ENCODE assay signal across 8 mouse cellular contexts in the genomic region with DNA sequence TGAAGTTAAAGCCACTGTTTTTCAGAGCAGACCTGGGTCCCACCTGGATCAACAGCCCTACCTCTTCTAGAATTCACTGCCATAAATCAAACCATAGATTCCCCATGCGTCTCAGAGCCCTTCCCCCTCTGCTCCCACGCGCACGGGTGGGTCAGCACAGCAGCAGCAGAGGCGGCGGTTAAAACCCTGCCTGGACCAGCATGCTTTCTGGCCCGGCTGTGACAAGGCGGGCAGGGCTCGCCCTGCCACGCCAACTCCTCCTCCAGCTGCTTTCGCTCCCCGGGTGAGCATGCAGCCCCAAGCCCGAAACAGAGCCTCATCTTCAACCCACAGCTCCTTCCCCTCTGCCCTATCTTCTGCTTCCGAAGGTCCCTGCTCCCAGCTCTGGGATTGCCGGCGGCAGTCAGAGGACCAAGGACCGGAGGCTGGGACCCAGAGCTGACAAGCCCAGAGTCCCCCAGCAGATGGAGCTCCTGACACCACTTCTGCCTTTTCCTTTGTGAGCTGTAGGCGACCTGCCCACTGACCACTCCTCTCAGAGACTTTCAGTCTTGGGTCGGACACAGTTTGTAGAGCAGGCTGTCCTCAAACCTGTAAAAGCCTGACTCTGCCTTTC. TPM values are rescaled to one million over a fixed set of nuclear protein-coding genes. Genes with fewer than 3 reads are reported as not detected.
DNase-seq lines count a peak whose midpoint lies in the region; ATAC-seq and TF ChIP-seq lines count a peak whose summit lies in the region.

No protein-coding gene starts in this region.

- H3K4me1 ChIP-seq in embryonic facial prominence, embryonic 15.5 days, result 0 out of 2 replicates have a peak, but pooled peaks cover 5% of the 10 kb centered on the region
- H3K4me1 ChIP-seq in heart, embryonic 12.5 days (replicated peaks), result 0 out of 2 replicates have a peak, but pooled peaks cover 3% of the 10 kb centered on the region
- H3K4me1 ChIP-seq in kidney, embryonic 16.5 days (ENCODE audit: insufficient read depth, low read length), result no peaks in the 10 kb centered on the region
- no peaks in the 10 kb centered on the region for H3K4me1 ChIP-seq in liver, embryonic 14.5 days (replicated peaks; ENCODE audit: control insufficient read depth in 2 of 2, insufficient read depth in 2 of 2, low read length in 1 of 2)
- no peaks in the 10 kb centered on the region for H3K4me1 ChIP-seq in neural tube, embryonic 11.5 days (ENCODE audit: control insufficient read depth, insufficient read depth, low read length)

- no peak overlapping the region for H3K27ac ChIP-seq in embryonic facial prominence, embryonic 15.5 days (replicated peaks)
- H3K27ac ChIP-seq in heart, embryonic 12.5 days (ENCODE audit: poor library complexity, severe bottlenecking), result no peak overlapping the region
- H3K27ac ChIP-seq in kidney, embryonic 16.5 days (ENCODE audit: low read length), result no peak overlapping the region
- H3K27ac ChIP-seq in liver, embryonic 14.5 days, result no peak overlapping the region
- no peak overlapping the region for H3K27ac ChIP-seq in neural tube, embryonic 11.5 days (ENCODE audit: low read depth, low read length)

- H3K36me3 ChIP-seq in embryonic facial prominence, embryonic 15.5 days, result no peaks in the 10 kb centered on the region
- no peaks in the 10 kb centered on the region for H3K36me3 ChIP-seq in heart, embryonic 12.5 days
- no peaks in the 10 kb centered on the region for H3K36me3 ChIP-seq in kidney, embryonic 16.5 days (ENCODE audit: insufficient read depth, low read length)
- H3K36me3 ChIP-seq in liver, embryonic 14.5 days (replicated peaks; ENCODE audit: control insufficient read depth, insufficient read depth, low read depth), result no peaks in the 10 kb centered on the region
- H3K36me3 ChIP-seq in neural tube, embryonic 11.5 days (ENCODE audit: control insufficient read depth, insufficient read depth, low read length), result no peaks in the 10 kb centered on the region

- peak overlapping the region; percentile 35; the same call in 1 of the 2 replicates for H3K9ac ChIP-seq in embryonic facial prominence, embryonic 15.5 days
- peak overlapping the region; percentile 75 for H3K9ac ChIP-seq in heart, embryonic 12.5 days
- peak overlapping the region; percentile 65 for H3K9ac ChIP-seq in kidney, embryonic 16.5 days (replicated peaks; ENCODE audit: low read length)
- no peak overlapping the region for H3K9ac ChIP-seq in liver, embryonic 14.5 days (replicated peaks)
- H3K9ac ChIP-seq in neural tube, embryonic 11.5 days (ENCODE audit: low read length), result peak overlapping the region; percentile 58

- H3K9me3 ChIP-seq in embryonic facial prominence, embryonic 15.5 days (replicated peaks), result no peaks in the 10 kb centered on the region
- no peaks in the 10 kb centered on the region for H3K9me3 ChIP-seq in heart, embryonic 12.5 days (replicated peaks)
- H3K9me3 ChIP-seq in kidney, embryonic 16.5 days (ENCODE audit: low read length), result no peaks in the 10 kb centered on the region
- no peaks in the 10 kb centered on the region for H3K9me3 ChIP-seq in liver, embryonic 14.5 days (ENCODE audit: control insufficient read depth, low read length)
- no peaks in the 10 kb centered on the region for H3K9me3 ChIP-seq in neural tube, embryonic 11.5 days (ENCODE audit: control insufficient read depth, low read length)

- DNase-seq in 3T3-L1 (ENCODE audit: low read depth, low spot score), result peak; percentile 64
- DNase-seq in adrenal gland, postnatal 25 days, result peak; percentile 77
- no peak for DNase-seq in liver, embryonic 14.5 days (ENCODE audit: low read depth in 3 of 3, low spot score in 3 of 3)
- peak; percentile 85 for DNase-seq in neural tube, embryonic 11.5 days (ENCODE audit: low spot score)
- peak; percentile 84 for DNase-seq in testis, postnatal 10 days (ENCODE audit: low spot score)

- TF ChIP-seq CTCF in liver, embryonic 14.5 days (IDR thresholded peaks at IDR 0.05; ENCODE audit: low read depth), result peak; percentile 65

- WGBS in embryonic facial prominence, embryonic 15.5 days, result 0% methylated on average over 19 of the region's 19 CpGs
- under 1% methylated on average over 19 of the region's 19 CpGs for WGBS in heart, embryonic 12.5 days
- WGBS in kidney, embryonic 16.5 days, result 1% methylated on average over 19 of the region's 19 CpGs
- 2% methylated on average over 19 of the region's 19 CpGs for WGBS in liver, embryonic 14.5 days (ENCODE audit: insufficient replicate concordance)
- 2% methylated on average over 19 of the region's 19 CpGs for WGBS in neural tube, embryonic 11.5 days

- TF ChIP-seq EP300 in liver, embryonic 14.5 days (IDR thresholded peaks at IDR 0.05; ENCODE audit: low read depth), result no peak

- peak overlapping the region; percentile 46 for H3K4me3 ChIP-seq in embryonic facial prominence, embryonic 15.5 days (replicated peaks)
- peak overlapping the region; percentile 54 for H3K4me3 ChIP-seq in heart, embryonic 12.5 days
- peak overlapping the region; percentile 46 for H3K4me3 ChIP-seq in kidney, embryonic 16.5 days (ENCODE audit: low read length)
- peak overlapping the region in 1 of 2 experiments; percentile 4; a peak in 1 of 4 replicates for H3K4me3 ChIP-seq in liver, embryonic 14.5 days (ENCODE audit: insufficient read depth in 1 of 2, low read depth in 2 of 2, low read length in 2 of 2)
- peak overlapping the region; percentile 22 for H3K4me3 ChIP-seq in neural tube, embryonic 11.5 days (ENCODE audit: low read depth, low read length)

- no peak for ATAC-seq in embryonic facial prominence, embryonic 15.5 days (ENCODE audit: insufficient number of reproducible peaks, low FRiP score, low TSS enrichment, low read depth)
- peak; percentile 29; the same call in 1 of the 2 replicates for ATAC-seq in heart, embryonic 12.5 days (ENCODE audit: insufficient number of reproducible peaks, low FRiP score)
- peak; percentile 81 for ATAC-seq in kidney, embryonic 16.5 days (ENCODE audit: low FRiP score, low TSS enrichment)
- ATAC-seq in liver, embryonic 14.5 days (ENCODE audit: insufficient read depth), result no peak
- peak; percentile 67 for ATAC-seq in neural tube, embryonic 11.5 days (ENCODE audit: insufficient read depth, low FRiP score, low TSS enrichment)

- peak overlapping the region; percentile 74 for H3K4me2 ChIP-seq in embryonic facial prominence, embryonic 15.5 days (replicated peaks)
- H3K4me2 ChIP-seq in heart, embryonic 12.5 days, result peak overlapping the region; percentile 92
- peak overlapping the region; percentile 69 for H3K4me2 ChIP-seq in kidney, embryonic 16.5 days (replicated peaks; ENCODE audit: low read depth, low read length)
- H3K4me2 ChIP-seq in liver, embryonic 14.5 days (ENCODE audit: low read depth), result peak overlapping the region; percentile 23; the same call in 1 of the 2 replicates
- H3K4me2 ChIP-seq in neural tube, embryonic 11.5 days (ENCODE audit: low read depth), result peak overlapping the region; percentile 55

- H3K27me3 ChIP-seq in embryonic facial prominence, embryonic 15.5 days, result no peaks in the 10 kb centered on the region
- H3K27me3 ChIP-seq in heart, embryonic 12.5 days (replicated peaks), result no peaks in the 10 kb centered on the region
- H3K27me3 ChIP-seq in kidney, embryonic 16.5 days (ENCODE audit: insufficient read depth, low read length), result no peaks in the 10 kb centered on the region
- H3K27me3 ChIP-seq in liver, embryonic 14.5 days (ENCODE audit: control insufficient read depth, insufficient read depth, low read length), result no peaks in the 10 kb centered on the region
- no peaks in the 10 kb centered on the region for H3K27me3 ChIP-seq in neural tube, embryonic 11.5 days (ENCODE audit: control insufficient read depth, insufficient read depth, low read length)

RNA-seq across cellular contexts. Expression of gene E030030I06Rik, which starts 8.3 kb away (rescaled TPM):
- total RNA-seq in adrenal gland, postnatal 25 days (2021), result 10.0 and 18.1 TPM in 2 replicates
- 11.8 and 15.8 TPM in 2 replicates for polyA plus RNA-seq in embryonic facial prominence, embryonic 15.5 days (2015; fragmentation: Nextera tagmentation; extraction: Ambion mirVana)
- 14.8 TPM in 2 replicates for polyA plus RNA-seq in heart, embryonic 12.5 days (2016; fragmentation: Nextera tagmentation; extraction: Ambion mirVana)
- 30.1 and 31.6 TPM in 2 replicates for polyA plus RNA-seq in kidney, embryonic 16.5 days (2015; fragmentation: Nextera tagmentation; extraction: Ambion mirVana)
- 2.2 and 6.8 TPM in 2 replicates for polyA plus RNA-seq in liver, embryonic 14.5 days (2012; rRNA removed)
- 1.6 and 2.7 TPM in 2 replicates for polyA plus RNA-seq in liver, embryonic 14.5 days (2014; fragmentation: Nextera tagmentation; extraction: Ambion mirVana)
- polyA plus RNA-seq in neural tube, embryonic 11.5 days (2014; fragmentation: Nextera tagmentation; extraction: Ambion mirVana), result 10.1 and 16.1 TPM in 2 replicates

RNA-seq across cellular contexts. Expression of gene Raet1e, which starts 17.6 kb away (rescaled TPM):
- 1.2 and 1.6 TPM in 2 replicates for total RNA-seq in adrenal gland, postnatal 25 days (2021)
- 5.1 and 5.6 TPM in 2 replicates for polyA plus RNA-seq in embryonic facial prominence, embryonic 15.5 days (2015; fragmentation: Nextera tagmentation; extraction: Ambion mirVana)
- 4.3 and 5.8 TPM in 2 replicates for polyA plus RNA-seq in heart, embryonic 12.5 days (2016; fragmentation: Nextera tagmentation; extraction: Ambion mirVana)
- polyA plus RNA-seq in kidney, embryonic 16.5 days (2015; fragmentation: Nextera tagmentation; extraction: Ambion mirVana), result 12.5 and 13.1 TPM in 2 replicates
- 0.43 and 0.57 TPM in 2 replicates for polyA plus RNA-seq in liver, embryonic 14.5 days (2012; rRNA removed)
- 0.86 and 1.4 TPM in 2 replicates for polyA plus RNA-seq in liver, embryonic 14.5 days (2014; fragmentation: Nextera tagmentation; extraction: Ambion mirVana)
- 10.4 and 10.9 TPM in 2 replicates for polyA plus RNA-seq in neural tube, embryonic 11.5 days (2014; fragmentation: Nextera tagmentation; extraction: Ambion mirVana)

RNA-seq across cellular contexts. Expression of gene H60b, which starts 17.6 kb away (rescaled TPM):
- 0.82 TPM in 1 of 2 replicates, not detected in the other for total RNA-seq in adrenal gland, postnatal 25 days (2021)
- polyA plus RNA-seq in embryonic facial prominence, embryonic 15.5 days (2015; fragmentation: Nextera tagmentation; extraction: Ambion mirVana), result 0.62 and 0.71 TPM in 2 replicates
- 0.35 and 0.55 TPM in 2 replicates for polyA plus RNA-seq in heart, embryonic 12.5 days (2016; fragmentation: Nextera tagmentation; extraction: Ambion mirVana)
- 1.5 and 1.7 TPM in 2 replicates for polyA plus RNA-seq in kidney, embryonic 16.5 days (2015; fragmentation: Nextera tagmentation; extraction: Ambion mirVana)
- 0.10 and 0.16 TPM in 2 replicates for polyA plus RNA-seq in liver, embryonic 14.5 days (2012; rRNA removed)
- not detected in 2 replicates for polyA plus RNA-seq in liver, embryonic 14.5 days (2014; fragmentation: Nextera tagmentation; extraction: Ambion mirVana)
- 0.32 and 0.57 TPM in 2 replicates for polyA plus RNA-seq in neural tube, embryonic 11.5 days (2014; fragmentation: Nextera tagmentation; extraction: Ambion mirVana)

Comparison
In these comparisons a context has a peak if more than half of its experiments do, and no peak if none do; other contexts are left out.
1. DNase-seq: peak in 3T3-L1 (single experiment), adrenal gland, postnatal 25 days (single experiment), neural tube, embryonic 11.5 days (single experiment) and testis, postnatal 10 days (single experiment); none in liver, embryonic 14.5 days (0 of 3).
2. ATAC-seq: peak in heart, embryonic 12.5 days (single experiment), kidney, embryonic 16.5 days (single experiment) and neural tube, embryonic 11.5 days (single experiment); none in embryonic facial prominence, embryonic 15.5 days (single experiment) and liver, embryonic 14.5 days (single experiment).
3. H3K4me2 ChIP-seq: peak in every context shown above with its lines; median percentile 92 in heart, embryonic 12.5 days; 74 in embryonic facial prominence, embryonic 15.5 days; 69 in kidney, embryonic 16.5 days; 55 in neural tube, embryonic 11.5 days; 23 in liver, embryonic 14.5 days.